Mouse (Mus musculus) megakaryocyte, adult 5-6 weeks (primary cell): ENCODE results near the gene Unk. TPM values are rescaled to one million over a fixed set of nuclear protein-coding genes. Genes with fewer than 3 reads are reported as not detected.

Source experiments
- ATAC-seq: 2 replicates; pipeline ENCODE4 v1.8.0; 2016; ENCODE audit warnings: mild to moderate bottlenecking, inconsistent platforms; ENCODE audit not compliant: poor library complexity, severe bottlenecking
- total RNA-seq, 2 experiments: library from RNA; stranded (forward) in 1 of 2; stranded (reverse) in 1 of 2; fragments of 153-499, 151-499 nt in 1 of 2; fragments of 221-1000, 200-1000 nt in 1 of 2; gene quantifications; 2 replicates each; pipeline versions ENCODE4 v1.2.3 to v1.2.4; 2015 to 2017

Unk gene
- total RNA-seq (2015) (10.1 and 10.5 TPM in 2 replicates), total RNA-seq (2017) (7.8 and 8.3 TPM in 2 replicates)

DNA sequence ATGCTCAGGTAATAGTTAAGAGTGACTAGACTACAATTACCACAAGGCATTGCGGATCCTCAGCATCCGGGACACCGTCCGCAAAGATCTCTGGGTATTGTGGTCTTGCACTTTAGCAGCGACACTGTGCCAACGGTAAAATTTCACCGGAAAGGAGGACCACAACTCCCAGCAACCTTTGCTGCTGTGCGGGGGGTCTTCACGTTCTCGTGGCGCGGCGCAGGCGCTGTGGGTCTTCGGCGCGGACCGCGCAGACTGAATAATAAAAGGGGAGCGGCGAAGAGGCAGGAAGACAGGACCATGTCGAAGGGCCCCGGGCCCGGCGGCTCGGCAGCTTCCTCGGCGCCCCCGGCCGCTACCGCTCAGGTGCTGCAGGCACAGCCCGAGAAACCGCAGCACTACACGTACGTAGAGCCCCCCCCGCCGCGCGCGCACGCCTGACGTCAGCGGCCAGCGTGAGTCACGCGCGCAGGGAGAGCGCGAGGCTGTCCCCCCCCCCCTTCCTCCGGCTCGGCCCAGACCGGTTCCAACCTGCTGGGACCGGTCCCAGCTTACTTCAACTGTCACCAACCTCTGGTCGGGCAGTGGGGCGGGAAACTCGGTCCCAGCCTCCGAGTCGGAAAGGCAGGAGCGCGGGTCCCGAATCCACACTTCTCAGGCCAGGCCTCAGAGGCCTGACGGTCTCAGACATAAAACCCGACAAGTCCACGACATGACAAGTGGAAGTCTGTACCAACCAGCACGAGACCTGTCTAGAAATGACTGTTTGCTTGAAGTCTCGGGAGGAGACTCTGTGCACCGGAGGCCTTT, at the start of gene Unk:
Gene Unk, plus strand, starts transcription at position 235 of the 810 bp plus-strand sequence.
- peak; percentile 85 for ATAC-seq

DNA sequence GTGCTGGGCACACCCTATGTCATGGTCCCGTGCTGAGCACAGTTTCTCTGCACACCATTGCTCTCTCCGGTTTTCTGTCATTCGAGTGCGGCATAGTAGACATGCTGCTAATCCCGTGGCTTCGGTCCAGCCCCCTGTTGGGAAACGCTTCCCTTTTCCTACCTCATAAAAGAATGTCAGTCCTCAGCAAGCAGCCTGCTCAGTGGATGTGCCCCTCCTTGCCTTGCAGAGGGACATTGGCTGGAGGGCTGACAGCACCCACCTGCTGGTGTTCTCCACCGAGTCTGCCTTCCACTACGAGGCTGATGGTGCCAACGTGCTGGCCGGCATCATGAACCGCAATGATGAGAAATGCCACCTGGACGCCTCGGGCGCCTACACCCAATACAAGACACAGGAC, 47.6 kb upstream of the Unk start:
- no peak for ATAC-seq

DNA sequence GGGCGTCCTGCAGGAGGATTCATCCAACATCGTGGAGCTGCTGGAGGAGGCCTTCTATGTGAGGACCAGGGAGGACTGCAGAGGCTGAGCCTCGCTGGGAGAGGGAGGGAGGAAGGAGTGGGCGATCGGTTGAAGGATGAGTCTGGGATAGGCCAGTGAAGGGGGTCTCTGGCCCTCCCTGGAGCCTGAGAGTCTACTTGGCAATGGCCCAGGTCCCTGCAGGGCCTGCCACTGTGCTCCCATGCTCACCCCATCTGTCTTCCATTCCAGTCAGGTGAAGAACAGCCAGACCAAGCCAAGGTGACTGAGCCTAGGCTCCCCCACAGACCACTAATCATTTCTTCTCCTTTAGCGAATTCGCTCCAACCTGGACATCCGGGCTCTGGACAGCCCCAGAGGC, 46.8 kb upstream of the Unk start:
- ATAC-seq, result no peak

DNA sequence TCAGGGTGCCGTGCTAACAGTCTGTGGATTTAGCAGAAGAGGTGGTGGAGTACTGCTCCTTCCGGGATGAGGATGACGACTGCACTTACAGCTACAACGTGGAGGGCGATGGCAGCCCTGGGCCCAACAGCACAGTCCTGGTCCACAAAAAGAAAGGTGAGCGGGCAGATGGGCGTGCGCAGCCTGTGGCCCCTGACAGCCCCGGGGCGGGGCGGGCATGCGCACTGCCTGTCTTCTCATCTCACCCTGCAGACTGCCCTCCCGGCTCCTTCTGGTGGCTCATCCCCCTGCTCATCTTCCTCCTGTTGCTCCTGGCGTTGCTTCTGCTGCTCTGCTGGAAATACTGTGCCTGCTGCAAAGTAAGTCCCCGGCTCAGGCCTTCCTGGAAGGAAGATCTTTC, 40.4 kb upstream of the Unk start:
- no peak for ATAC-seq

DNA sequence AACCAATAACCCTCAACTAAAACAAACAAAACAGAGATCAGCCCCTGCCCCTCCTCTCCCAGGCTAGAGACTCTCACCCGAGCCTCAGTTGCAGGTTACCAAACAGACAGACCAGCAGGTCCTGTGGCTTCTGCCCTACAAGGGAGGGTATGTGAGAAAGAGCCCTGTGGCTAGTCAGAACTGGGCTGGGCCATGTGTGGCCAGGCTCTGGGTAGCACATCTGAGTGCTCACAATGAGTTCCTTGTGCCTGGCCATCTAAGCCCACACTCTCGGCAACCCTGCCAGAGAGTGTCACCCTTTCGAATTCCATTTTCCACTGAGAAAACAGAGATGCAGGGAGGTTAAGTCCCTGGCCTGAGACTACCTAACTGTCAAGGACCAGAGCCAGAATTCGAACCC, 38.0 kb upstream of the Unk start:
- no peak for ATAC-seq

DNA sequence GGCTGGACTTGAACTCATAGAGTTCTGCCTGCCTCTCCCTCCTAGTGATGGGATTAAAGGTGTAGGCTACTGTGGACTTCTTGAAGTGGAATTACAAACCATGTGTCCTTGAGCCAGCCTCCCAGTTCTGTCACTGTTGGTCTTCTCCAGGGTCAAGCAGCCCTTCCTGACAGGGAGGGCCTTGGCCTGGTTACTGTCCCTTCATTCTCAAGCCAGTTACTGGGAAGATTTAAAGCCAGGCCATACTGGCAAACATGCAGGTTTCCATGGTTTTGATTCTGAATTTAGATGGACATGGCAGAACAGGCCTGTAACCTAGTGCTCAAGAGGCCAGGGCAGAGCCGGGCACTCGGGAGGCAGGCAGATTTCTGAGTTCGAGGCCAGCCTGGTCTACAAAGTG, 34.9 kb upstream of the Unk start:
- ATAC-seq, result no peak

DNA sequence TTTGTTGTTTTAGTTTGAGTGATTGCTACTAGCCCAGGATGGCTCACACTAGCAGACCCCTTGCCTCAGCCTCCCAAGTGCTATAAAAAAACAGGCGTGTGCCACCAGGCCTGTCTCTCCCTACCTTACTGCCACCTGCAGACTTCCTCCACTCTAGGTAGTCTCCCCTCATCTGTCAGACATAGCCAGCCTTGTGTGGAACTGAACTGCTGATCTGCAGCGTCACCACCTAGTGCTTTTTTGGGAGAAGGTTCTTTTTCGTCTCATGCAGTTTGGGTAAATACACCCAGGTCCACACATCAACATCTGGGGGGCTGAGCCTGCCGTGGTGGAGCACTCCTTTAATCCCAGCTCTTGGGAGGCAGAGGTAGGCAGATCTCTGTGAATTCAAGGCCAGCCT, 33.1 kb upstream of the Unk start:
- no peak for ATAC-seq

DNA sequence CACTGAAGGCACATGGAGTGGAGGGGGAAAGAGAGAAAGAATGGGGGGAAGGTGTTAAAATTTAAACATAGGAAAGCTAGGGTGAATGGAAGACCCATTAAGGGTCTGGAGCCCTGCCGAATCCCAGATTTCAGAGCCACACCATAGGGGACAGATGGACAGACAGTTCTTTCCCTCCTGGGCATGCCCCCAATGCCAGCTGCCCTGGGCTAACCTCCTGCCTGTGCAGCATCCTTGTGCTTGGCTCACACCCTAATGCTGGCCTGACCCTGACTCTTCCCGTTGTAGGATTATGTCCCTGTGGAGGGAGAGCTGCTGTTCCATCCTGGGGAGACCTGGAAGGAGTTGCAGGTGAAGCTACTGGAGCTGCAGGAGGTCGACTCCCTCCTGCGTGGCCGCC, 32.5 kb upstream of the Unk start:
- no peak for ATAC-seq

DNA sequence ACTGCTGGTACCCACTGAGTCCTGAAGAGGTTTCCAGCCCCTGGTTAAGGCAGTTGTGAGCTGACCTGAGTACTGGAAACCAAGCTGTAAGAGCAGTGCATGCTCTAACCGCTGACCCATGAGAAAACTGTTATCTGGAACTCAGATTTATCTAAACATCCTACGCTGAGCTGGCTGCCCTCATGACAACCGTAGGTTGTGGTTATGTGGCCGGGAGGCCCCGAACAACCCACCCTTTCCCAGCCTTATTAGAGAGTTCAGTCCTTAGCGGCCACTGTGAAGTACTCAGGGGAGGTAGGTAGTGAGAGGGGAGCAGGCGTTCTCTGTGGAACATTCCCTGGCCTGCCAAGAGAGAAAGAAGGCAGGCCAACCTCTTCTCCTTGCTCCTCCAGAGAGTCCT, 31.1 kb upstream of the Unk start:
- no peak for ATAC-seq

DNA sequence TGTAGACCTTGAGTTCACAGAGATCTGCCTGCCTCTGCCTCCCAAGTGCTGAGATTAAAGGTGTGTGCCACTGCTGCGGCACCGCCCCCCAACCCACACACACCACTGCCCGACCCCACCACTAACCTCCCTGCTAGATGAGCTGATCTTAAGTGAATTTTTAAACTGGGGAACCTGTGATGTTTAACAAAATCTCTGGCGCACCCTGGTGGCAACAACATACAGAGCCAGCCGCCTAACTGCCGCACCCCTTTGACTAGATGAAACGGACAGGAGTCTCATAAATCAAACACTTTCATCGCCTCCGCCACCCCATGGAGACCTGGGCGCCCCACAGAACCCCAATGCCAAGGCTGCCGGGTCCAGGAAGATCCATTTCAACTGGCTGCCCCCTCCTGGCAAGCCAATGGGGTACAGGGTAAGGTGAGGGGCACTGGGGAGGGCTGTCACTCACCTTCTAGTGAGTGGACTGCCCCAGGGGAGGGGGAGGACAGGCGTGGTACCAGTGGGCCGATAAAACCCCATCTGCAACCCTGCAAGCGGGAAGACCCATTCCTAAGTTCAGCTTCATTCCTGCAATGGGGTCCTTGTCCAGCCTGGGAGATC, 30.5 kb upstream of the Unk start:
- ATAC-seq, result peak; percentile 82

DNA sequence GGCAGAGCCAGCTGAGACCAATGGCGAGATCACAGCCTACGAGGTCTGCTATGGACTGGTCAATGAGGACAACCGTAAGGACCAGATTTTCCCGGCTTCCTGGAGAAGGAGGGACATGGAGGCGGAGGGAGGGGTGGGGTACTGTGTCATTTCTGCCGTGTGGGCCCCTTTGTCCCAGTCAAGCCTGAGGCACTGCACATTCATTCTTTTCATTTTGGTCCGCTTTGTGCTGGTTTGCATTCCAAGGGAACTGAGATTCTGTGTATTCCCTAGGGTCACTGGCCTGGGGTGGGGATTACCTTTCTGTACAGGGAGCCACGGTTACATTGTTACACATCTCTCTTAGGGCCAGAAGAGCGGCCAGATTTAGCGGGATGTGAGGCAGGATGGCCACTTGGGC, 29.5 kb upstream of the Unk start:
- ATAC-seq, result no peak

DNA sequence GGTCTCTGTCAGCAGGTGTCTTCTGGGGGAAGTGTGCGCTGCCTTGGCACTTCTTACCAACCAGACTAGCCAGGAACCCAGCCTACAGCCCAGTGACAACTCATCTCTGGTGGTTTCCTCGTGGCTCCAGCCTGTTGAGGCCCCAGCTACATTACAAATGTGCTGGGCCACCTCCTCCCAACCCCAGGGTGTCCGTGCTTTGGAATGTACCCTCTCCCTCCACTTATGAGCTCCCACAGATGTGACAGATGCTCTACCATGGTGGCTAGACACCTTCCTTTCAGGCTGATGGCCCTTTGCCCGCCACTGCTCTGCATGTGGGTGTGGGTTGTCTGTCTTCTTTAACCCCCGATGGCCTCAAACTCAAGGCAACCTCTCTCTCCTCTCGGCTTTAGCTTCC, 28.4 kb upstream of the Unk start:
- ATAC-seq, result no peak

DNA sequence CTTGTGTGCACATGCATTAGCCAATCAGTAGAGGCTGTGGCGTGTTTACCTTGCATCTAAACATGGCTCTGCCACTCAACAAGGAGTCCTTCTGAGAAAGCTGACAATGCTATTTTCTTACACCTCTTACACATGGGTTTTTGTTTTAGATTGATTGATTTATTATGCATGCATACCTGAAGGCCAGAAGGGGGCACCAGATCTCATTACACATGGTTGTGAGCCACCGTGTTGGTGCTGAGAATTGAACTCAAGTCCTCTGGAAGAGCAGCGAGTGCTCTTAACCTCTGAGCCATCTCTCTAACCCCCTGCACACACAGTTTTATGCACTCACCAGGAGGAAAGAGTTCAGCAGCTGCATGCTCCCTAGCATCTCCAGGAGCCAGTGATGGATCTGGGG, 27.2 kb upstream of the Unk start:
- ATAC-seq, result no peak

DNA sequence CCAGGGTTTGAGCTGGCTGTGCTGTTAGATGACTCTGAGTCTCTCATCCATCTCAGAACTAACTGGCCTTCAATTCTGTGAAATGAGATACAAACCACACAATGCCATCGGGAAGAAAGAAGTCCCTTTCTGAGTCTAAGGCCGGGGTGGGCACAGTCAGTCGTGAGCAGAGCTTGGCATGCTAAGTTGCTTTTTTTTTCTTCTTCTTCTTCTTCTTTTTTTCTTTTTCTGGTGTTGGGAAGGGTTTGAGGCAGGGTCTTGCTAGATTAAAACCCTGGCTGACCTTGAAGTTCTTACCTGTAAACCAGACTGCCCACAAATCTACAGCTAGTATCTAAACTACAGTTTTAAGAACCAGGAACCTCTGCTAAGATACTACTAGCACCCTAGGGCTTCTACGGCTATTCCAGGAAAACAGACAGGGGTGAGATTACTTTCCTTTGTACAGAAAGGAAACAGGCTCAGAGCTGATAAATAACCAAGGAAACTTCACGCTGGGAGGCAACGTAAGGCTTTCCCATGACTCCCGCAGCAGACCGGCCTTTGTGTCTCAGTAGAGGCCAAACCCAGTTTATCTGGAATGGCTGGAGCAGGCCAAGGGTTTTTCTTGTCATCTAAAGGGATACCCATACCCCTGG, 25.8 kb upstream of the Unk start:
- no peak for ATAC-seq

DNA sequence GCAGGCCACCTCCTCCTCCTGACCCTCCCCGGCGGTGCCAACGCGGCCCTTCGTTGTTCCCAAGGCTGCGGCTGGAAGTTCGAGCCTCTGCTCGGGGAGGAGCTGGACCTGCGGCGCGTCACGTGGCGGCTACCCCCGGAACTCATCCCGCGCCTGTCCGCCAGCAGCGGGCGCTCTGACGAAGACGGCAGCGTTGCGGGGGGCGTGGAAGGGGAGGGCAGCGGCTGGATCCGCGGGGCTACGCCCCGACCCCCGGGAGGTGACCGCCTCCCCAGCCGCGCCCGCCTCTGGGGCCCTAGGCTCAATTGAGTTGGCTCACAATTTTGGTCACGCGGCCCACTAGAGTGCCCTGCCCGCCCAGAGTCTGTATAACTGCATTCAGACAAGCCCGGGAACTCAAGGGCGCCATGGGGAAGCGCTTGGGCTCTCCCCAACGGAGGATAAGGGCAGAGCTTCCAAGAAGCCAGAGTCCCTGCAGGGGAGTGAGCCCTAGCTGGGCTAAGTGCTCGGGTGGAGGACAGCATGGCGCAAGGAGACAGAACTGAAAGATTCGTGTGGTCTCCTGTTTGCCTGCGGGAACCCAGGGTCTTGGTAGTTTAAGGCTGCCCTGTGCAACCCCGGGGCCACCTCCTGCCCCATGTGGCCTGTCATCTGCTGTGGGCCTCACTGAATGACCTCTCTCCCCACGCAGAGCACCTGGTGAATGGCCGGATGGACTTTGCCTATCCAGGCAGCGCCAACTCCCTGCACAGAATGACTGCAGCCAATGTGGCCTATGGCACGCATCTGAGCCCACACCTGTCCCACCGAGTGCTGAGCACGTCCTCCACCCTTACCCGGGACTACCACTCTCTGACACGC, 25.1 kb upstream of the Unk start:
- ATAC-seq, result peak; percentile 88

DNA sequence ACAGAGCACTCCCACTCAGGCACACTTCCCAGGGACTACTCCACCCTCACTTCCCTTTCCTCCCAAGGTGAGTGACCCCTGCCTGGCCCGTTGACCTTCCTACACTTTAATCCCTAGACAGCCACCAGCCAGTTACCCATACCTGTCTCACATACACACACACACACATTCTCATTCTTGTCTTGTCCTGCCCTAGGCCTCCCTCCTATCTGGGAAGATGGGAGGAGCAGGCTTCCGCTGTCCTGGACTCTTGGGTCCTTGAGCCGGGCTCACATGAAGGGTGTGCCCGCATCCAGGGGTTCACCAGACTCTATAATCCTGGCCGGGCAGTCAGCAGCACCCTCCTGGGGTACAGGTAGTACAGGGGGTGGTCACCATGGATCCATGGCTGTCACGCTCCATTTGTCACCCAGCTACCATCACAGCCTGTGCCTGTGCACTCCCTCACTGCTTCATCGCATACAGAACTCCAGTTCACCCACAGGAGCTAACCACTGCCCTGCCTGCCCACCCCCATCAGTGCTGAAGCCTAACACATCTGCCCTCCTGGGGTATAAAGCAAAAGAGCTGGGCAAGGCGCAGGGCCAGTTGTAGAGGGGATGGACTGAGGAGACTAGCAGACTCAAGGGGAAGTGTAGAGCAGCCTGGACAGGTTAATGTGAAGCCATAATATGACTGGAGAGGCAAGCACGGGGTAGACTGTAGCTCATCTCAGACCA, 24.3 kb upstream of the Unk start:
- 0 out of 2 replicates have a peak, but pooled peaks have one; percentile 9 for ATAC-seq

DNA sequence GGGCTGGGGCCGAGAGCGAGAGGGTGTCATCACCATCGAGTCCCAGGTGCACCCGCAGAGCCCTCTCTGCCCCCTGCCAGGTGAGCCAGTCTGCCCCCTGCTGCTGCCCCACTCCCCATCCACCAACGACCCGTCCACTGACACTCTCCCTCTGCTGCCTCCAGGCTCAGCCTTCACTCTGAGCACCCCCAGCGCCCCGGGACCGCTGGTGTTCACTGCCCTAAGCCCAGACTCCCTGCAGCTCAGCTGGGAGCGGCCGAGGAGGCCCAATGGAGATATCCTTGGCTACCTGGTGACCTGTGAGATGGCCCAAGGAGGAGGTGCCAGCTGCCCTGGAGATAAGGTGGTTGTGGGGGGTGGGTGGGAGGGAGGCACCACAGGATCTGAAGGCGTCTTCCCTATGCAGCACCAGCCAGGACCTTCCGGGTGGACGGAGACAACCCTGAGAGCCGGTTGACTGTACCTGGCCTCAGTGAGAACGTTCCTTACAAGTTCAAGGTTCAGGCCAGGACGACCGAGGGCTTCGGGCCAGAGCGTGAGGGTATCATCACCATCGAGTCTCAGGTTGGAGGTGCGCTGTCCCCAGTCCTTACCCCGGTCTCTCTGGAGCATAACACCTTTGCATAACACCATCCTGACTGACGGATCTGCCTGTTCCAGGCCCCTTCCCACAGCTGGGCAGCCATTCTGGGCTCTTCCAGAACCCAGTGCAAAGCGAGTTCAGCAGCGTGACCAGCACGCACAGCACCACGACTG, 22.8 kb upstream of the Unk start:
- no peak for ATAC-seq

DNA sequence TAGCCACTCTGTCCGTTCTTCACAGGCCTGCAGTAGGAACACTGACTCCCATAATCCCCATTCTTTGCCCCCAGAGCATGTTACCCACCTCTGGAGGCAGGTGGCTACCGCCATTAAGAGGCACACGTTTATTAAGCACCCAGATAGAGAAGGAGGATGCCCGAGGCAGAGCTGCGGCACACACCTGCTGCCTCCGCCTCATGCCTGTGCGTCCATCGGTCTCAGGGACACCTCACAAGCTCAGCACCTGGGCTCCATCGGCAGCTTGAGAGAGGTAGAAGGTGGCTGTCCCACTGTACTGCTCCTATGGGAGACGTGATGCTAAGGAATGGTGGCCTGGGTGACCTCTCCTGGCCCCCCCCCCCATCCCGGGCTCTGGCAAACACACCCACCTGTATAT, 21.7 kb upstream of the Unk start:
- no peak for ATAC-seq

DNA sequence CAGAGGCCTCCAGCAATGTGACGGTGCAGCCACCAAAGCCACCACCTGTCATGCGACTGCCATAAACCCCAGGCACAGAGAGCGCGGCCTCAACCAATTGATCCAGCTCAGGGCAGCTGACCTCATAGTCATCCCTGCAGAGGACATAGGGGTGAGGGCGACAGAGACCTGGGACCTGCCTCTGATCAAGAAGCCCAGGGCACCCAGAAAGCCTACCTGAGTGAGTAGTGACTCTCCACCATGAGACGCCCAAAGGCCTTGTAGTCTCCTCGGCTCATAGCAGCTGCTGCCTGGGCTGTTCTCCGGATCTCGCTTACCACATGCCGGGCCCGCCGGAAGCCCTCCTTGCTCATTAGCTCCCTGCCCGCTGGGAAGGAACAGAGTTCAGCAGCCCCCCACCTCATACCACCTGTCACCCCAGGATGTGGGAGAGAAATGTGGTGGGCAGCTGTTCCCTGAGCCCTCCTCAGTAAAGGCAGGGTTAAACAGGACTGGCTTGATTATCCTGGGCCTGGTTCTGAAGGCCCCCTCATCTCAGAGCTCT, 21.2 kb upstream of the Unk start:
- ATAC-seq, result no peak

DNA sequence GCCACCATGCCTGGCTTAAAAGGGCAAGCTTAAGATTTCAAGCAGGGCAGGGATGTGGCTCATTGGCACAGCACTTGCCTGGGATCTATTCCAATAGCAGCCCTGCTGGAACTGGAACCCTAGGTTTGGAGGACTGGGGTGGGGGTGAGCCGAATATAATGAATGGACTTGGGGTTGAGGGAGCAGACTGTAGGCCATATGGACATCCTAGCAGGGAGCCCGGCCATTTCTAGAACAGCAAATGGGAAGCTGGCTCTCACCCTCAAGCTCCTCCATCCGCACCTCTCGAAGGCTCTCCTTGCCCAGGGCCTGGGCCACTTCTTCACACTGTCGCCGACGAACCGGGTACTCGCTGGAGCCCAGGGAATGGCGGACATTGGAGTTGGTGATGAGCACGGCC, 20.5 kb upstream of the Unk start:
- ATAC-seq, result no peak
